Mouse (Mus musculus): ENCODE data around the gene Elobl.

The Elobl gene

GRCm38 (mm10) chr11:88989530-88989929, 22.8 kb upstream of the Elobl start:
- DNase-seq (ENCODE audit: extremely low spot score, low read depth, low spot score), result no peak

GRCm38 (mm10) chr11:88988956-88989355, 22.2 kb upstream of the Elobl start:
- no peak for DNase-seq (ENCODE audit: extremely low spot score, low read depth, low spot score)

- no peak for DNase-seq (ENCODE audit: extremely low spot score, low read depth, low spot score)
Measured at GRCm38 (mm10) chr11:88986616-88987015, 19.9 kb upstream of the Elobl start.

GRCm38 (mm10) chr11:88981337-88981736, 14.6 kb upstream of the Elobl start:
- DNase-seq (ENCODE audit: extremely low spot score, low read depth, low spot score), result no peak

- no peak for DNase-seq (ENCODE audit: extremely low spot score, low read depth, low spot score)
Measured at GRCm38 (mm10) chr11:88977188-88977587, 10.5 kb upstream of the Elobl start.

GRCm38 (mm10) chr11:88976320-88976719, 9.6 kb upstream of the Elobl start:
- DNase-seq (ENCODE audit: extremely low spot score, low read depth, low spot score), result no peak

- peak; percentile 68 for DNase-seq (ENCODE audit: extremely low spot score, low read depth, low spot score)
Measured at GRCm38 (mm10) chr11:88973776-88974701, 7.3 kb upstream of the Elobl start.

GRCm38 (mm10) chr11:88970202-88970732, 3.5 kb upstream of the Elobl start, which contains the start of gene Coil:
Gene Coil, plus strand, starts transcription at chr11:88970252.
- DNase-seq (ENCODE audit: extremely low spot score, low read depth, low spot score), result no peak

GRCm38 (mm10) chr11:88958851-88959250, 7.9 kb downstream of the Elobl start:
- DNase-seq (ENCODE audit: extremely low spot score, low read depth, low spot score), result no peak

GRCm38 (mm10) chr11:88955217-88955969, 11.3 kb downstream of the Elobl start, which contains the start of gene Scpep1:
Gene Scpep1, minus strand, starts transcription at chr11:88955465.
- peak; percentile 75 for DNase-seq (ENCODE audit: extremely low spot score, low read depth, low spot score)

GRCm38 (mm10) chr11:88954803-88955202, 11.9 kb downstream of the Elobl start:
- DNase-seq (ENCODE audit: extremely low spot score, low read depth, low spot score), result peak; percentile 35

- no peak for DNase-seq (ENCODE audit: extremely low spot score, low read depth, low spot score)
Measured at GRCm38 (mm10) chr11:88953582-88953981, 13.1 kb downstream of the Elobl start.

GRCm38 (mm10) chr11:88952117-88952516, 14.6 kb downstream of the Elobl start:
- DNase-seq (ENCODE audit: extremely low spot score, low read depth, low spot score), result no peak

GRCm38 (mm10) chr11:88951576-88951975, 15.2 kb downstream of the Elobl start:
- no peak for DNase-seq (ENCODE audit: extremely low spot score, low read depth, low spot score)

GRCm38 (mm10) chr11:88950640-88951250, 16.0 kb downstream of the Elobl start:
- no peak for DNase-seq (ENCODE audit: extremely low spot score, low read depth, low spot score)

- DNase-seq (ENCODE audit: extremely low spot score, low read depth, low spot score), result no peak
Measured at GRCm38 (mm10) chr11:88949802-88950639, 16.7 kb downstream of the Elobl start.

- DNase-seq (ENCODE audit: extremely low spot score, low read depth, low spot score), result no peak
Measured at GRCm38 (mm10) chr11:88948896-88949295, 17.8 kb downstream of the Elobl start.

GRCm38 (mm10) chr11:88945971-88946585, 20.7 kb downstream of the Elobl start:
- no peak for DNase-seq (ENCODE audit: extremely low spot score, low read depth, low spot score)

- DNase-seq (ENCODE audit: extremely low spot score, low read depth, low spot score), result no peak
Measured at GRCm38 (mm10) chr11:88941489-88941888, 25.2 kb downstream of the Elobl start.

GRCm38 (mm10) chr11:88939634-88940033, 27.1 kb downstream of the Elobl start:
- DNase-seq (ENCODE audit: extremely low spot score, low read depth, low spot score), result no peak
